Mouse (Mus musculus) stomach, embryonic 15.5 days (tissue): ENCODE measurements around the gene Ran. TPM values are rescaled to one million over a fixed set of nuclear protein-coding genes. Genes with fewer than 3 reads are reported as not detected.
A peak's percentile ranks its signal among the peaks of the same experiment; 100 is the strongest.

ENCODE experiments used
- ATAC-seq: fragments of 200-750 bp; cut with Nextera tagmentation; 2 replicates; pipeline ENCODE4 v1.8.0; 2017; ENCODE audit warnings: low read depth, moderate number of reproducible peaks, moderate TSS enrichment; ENCODE audit not compliant: insufficient read depth, low FRiP score
- H3K27ac ChIP-seq: fragments of 300-500 bp; sonication (generic); 2 replicates; pipeline ENCODE4 v1.5.1; 2015; ENCODE audit warnings: mild to moderate bottlenecking, inconsistent platforms
- H3K27me3 ChIP-seq: fragments of 300-500 bp; sonication (generic); replicated peaks from 2 replicates; pipeline ENCODE4 v1.6.1; 2015; ENCODE audit warnings: inconsistent platforms
- H3K36me3 ChIP-seq: fragments of 300-500 bp; sonication (generic); 2 replicates; pipeline ENCODE4 v1.6.1; 2015; ENCODE audit warnings: inconsistent platforms
- H3K4me1 ChIP-seq: fragments of 300-500 bp; sonication (generic); 2 replicates; pipeline ENCODE4 v1.6.1; 2015; ENCODE audit warnings: inconsistent platforms
- H3K4me2 ChIP-seq: fragments of 300-500 bp; sonication (generic); 2 replicates; pipeline ENCODE4 v1.6.1; 2015; ENCODE audit warnings: mild to moderate bottlenecking, inconsistent platforms
- H3K4me3 ChIP-seq: fragments of 300-500 bp; sonication (generic); replicated peaks from 2 replicates; pipeline ENCODE4 v1.5.1; 2015; ENCODE audit warnings: inconsistent platforms
- H3K9ac ChIP-seq: fragments of 300-500 bp; sonication (generic); 2 replicates; pipeline ENCODE4 v1.6.1; 2015; ENCODE audit warnings: inconsistent platforms
- H3K9me3 ChIP-seq: fragments of 300-500 bp; sonication (generic); 2 replicates; pipeline ENCODE4 v1.6.1; 2016; ENCODE audit warnings: inconsistent platforms
- WGBS: fragments of 180-500 bp; shearing (Covaris S2); methylation state at CpG from one replicate; pipeline ENCODE4 v1.1.7; 2015; 5-methylcytosine and 5-hydroxymethylcytosine counted together
- polyA plus RNA-seq: library from polyadenylated mRNA; unstranded; fragments of >200 nt; fragmentation: Nextera tagmentation; extraction: Ambion mirVana; gene quantifications from 2 replicates; pipeline ENCODE4 v1.2.1, GENCODE M21; 2015

The Ran gene
- polyA plus RNA-seq, 1 experiment from 2014 or later: 518 TPM

- H3K4me3 ChIP-seq: no peak overlapping the region
- H3K36me3 ChIP-seq: 0 out of 2 replicates have a peak, but pooled peaks cover 2% of the 10 kb centered on the region
- ATAC-seq: peak; percentile 64; the same call in 1 of the 2 replicates
- 45% methylated on average over 8 of the region's 8 CpGs for WGBS
- H3K4me2 ChIP-seq: no peak overlapping the region
- no peaks in the 10 kb centered on the region for H3K27me3 ChIP-seq
- no peaks in the 10 kb centered on the region for H3K9me3 ChIP-seq
- H3K9ac ChIP-seq: no peak overlapping the region
- H3K4me1 ChIP-seq: peaks cover 14% of the 10 kb centered on the region
- no peak overlapping the region for H3K27ac ChIP-seq
These were observed 19.0 kb upstream of the Ran start for GRCm38 (mm10) chr5:129000706-129001468.

DNA sequence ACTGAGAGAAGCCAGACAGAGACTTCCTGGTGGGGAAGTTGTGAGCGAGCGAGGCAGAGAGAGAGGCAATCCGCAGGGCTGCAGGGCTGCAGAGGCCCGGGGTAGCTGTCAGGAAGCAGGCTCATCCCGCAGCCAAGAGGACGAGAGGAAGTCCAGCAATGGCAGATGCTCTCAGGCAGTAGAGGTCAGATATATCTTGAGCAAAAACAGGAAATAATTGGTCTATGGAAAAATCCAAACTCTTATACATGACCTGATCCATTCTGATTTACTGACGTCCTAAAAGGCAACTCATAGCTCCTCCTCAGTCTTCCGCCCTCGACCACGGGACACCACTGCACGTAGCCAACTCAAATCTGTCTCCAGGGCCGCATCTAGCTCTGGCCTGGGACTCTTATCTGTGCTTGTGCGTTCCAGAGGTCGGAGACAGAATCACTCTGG, 17.3 kb upstream of the Ran start:
- 0 out of 2 replicates have a peak overlapping the region, but pooled peaks have one; percentile 19 for H3K4me2 ChIP-seq
- no peak overlapping the region for H3K4me3 ChIP-seq
- peak overlapping the region; percentile 58; the same call in 1 of the 2 replicates for H3K27ac ChIP-seq
- H3K27me3 ChIP-seq: no peaks in the 10 kb centered on the region
- H3K9ac ChIP-seq: no peak overlapping the region
- H3K36me3 ChIP-seq: 0 out of 2 replicates have a peak, but pooled peaks cover 2% of the 10 kb centered on the region
- no peaks in the 10 kb centered on the region for H3K9me3 ChIP-seq
- ATAC-seq: peak; percentile 21; the same call in 1 of the 2 replicates
- WGBS: 41% methylated on average over 14 of the region's 14 CpGs
- H3K4me1 ChIP-seq: peaks cover 22% of the 10 kb centered on the region

- H3K27me3 ChIP-seq: no peaks in the 10 kb centered on the region
- no peak overlapping the region for H3K4me2 ChIP-seq
- no peak overlapping the region for H3K27ac ChIP-seq
- no peaks in the 10 kb centered on the region for H3K36me3 ChIP-seq
- H3K9me3 ChIP-seq: no peaks in the 10 kb centered on the region
- H3K4me1 ChIP-seq: peaks cover 31% of the 10 kb centered on the region
- whole genome bisulfite sequencing: 75% methylated on average over 3 of the region's 3 CpGs
- H3K4me3 ChIP-seq: no peak overlapping the region
- H3K9ac ChIP-seq: no peak overlapping the region
- no peak for ATAC-seq
These were observed 14.5 kb upstream of the Ran start for GRCm38 (mm10) chr5:129005416-129005815.

GRCm38 (mm10) chr5:129006031-129006788, 13.7 kb upstream of the Ran start:
- Histone ChIP-seq H3K4me3 (peak overlapping the region; percentile 1; the same call in 1 of the 2 replicates), H3K9ac (no peak overlapping the region), H3K9me3 (no peaks in the 10 kb centered on the region), H3K4me1 (peaks cover 27% of the 10 kb centered on the region), H3K27me3 (no peaks in the 10 kb centered on the region), H3K36me3 (no peaks in the 10 kb centered on the region), H3K27ac (0 out of 2 replicates have a peak overlapping the region, but pooled peaks have one; percentile 21), H3K4me2 (peak overlapping the region; percentile 87; the same call in 1 of the 2 replicates)
- no peak for ATAC-seq
- 75% methylated on average over 18 of the region's 18 CpGs for WGBS

- 41% methylated on average over 14 of the region's 14 CpGs for WGBS
- no peak overlapping the region for H3K27ac ChIP-seq
- ATAC-seq: peak; percentile 37; the same call in 1 of the 2 replicates
- no peaks in the 10 kb centered on the region for H3K27me3 ChIP-seq
- peaks cover 21% of the 10 kb centered on the region for H3K4me1 ChIP-seq
- H3K9ac ChIP-seq: peak overlapping the region; percentile 67; the same call in 1 of the 2 replicates
- peak overlapping the region; percentile 87 for H3K4me2 ChIP-seq
- no peaks in the 10 kb centered on the region for H3K36me3 ChIP-seq
- H3K9me3 ChIP-seq: no peaks in the 10 kb centered on the region
- H3K4me3 ChIP-seq: peak overlapping the region; percentile 63
These were observed 12.5 kb upstream of the Ran start for GRCm38 (mm10) chr5:129007105-129007957.

DNA sequence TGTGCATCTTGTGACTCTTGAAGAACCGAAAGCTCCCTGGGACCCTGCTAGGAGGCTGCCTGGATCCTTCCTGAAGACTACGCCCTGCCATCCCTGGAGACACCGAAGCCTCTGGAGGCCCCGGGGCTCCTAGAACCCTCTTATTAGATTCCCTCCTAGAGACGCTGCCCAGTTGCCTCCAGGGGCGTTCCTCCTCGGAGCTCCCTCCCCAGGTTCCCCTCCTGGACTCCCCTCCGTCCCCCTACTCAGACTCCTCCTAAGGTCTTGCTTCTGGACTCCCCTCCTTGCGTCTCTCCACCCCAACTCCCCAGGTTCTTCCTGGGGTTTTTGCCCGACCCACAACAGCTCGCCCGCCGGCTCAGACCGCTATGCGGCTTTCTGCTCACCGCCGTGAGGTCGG, 11.9 kb upstream of the Ran start:
- no peak overlapping the region for H3K27ac ChIP-seq
- H3K4me2 ChIP-seq: peak overlapping the region; percentile 87
- no peaks in the 10 kb centered on the region for H3K36me3 ChIP-seq
- under 1% methylated on average over 18 of the region's 18 CpGs for WGBS
- no peaks in the 10 kb centered on the region for H3K27me3 ChIP-seq
- peak overlapping the region; percentile 63 for H3K4me3 ChIP-seq
- no peaks in the 10 kb centered on the region for H3K9me3 ChIP-seq
- H3K4me1 ChIP-seq: peaks cover 21% of the 10 kb centered on the region
- peak; percentile 56 for ATAC-seq
- peak overlapping the region; percentile 67 for H3K9ac ChIP-seq

DNA sequence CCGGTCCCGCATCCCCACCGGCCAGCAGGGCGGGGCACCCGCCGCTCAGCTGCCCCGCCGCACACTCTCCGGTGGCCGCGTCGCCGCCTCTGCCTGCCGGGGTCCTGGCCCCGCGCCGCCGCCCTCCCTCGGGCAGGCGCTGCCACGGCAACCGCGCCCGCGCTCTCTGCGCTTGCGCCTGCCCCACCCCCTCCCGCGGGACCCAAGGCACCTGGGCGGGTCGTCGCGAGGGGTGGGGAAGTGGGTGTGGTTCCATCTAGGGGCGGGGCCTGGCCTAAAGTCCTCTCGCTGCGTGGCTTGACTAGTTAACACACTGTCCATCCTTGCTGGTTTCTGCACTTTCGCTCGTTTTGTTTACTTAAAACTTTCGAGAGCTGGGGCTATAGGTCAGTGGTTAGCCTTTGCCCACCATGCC, 11.4 kb upstream of the Ran start, which contains the start of gene Stx2:
Gene Stx2 (minus strand): TSS at position 163 of the 415 bp plus-strand sequence.
- Histone ChIP-seq H3K9ac (peak within 1 kb of the TSS; percentile 67), H3K9me3 (no peaks in the 10 kb centered on the region), H3K4me1 (peaks cover 21% of the 10 kb centered on the region), H3K4me2 (peak within 1 kb of the TSS; percentile 87), H3K4me3 (peak within 1 kb of the TSS; percentile 63), H3K36me3 (no peaks in the 10 kb centered on the region), H3K27me3 (no peaks in the 10 kb centered on the region), H3K27ac (no peak within 1 kb of the TSS)
- peak; percentile 92 for ATAC-seq
- WGBS: under 1% methylated on average over 37 of the region's 39 CpGs

DNA sequence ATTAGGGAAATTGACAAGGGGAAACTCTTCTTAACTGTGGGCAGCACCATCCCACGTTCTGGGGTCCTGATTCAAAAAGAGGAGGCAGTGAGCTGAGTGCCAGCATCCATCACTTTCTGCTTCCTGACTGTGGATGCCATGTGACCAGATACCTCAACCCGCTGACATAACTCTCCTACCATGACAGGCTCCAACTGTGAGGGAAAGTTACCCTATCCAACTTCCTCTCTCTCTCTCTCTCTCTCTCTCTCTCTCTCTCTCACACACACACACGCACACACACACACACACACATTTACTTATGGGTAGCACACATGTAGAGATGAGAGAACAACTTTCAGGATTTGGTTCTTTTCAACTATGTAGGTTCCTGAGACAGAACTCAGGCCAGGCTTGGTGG, 10.3 kb upstream of the Ran start:
- Histone ChIP-seq H3K9ac (no peak overlapping the region), H3K36me3 (no peaks in the 10 kb centered on the region), H3K4me1 (peaks cover 21% of the 10 kb centered on the region), H3K9me3 (no peaks in the 10 kb centered on the region), H3K27ac (no peak overlapping the region), H3K27me3 (no peaks in the 10 kb centered on the region), H3K4me3 (no peak overlapping the region), H3K4me2 (no peak overlapping the region)
- 71% methylated on average over 3 of the region's 3 CpGs for WGBS
- no peak for ATAC-seq

DNA sequence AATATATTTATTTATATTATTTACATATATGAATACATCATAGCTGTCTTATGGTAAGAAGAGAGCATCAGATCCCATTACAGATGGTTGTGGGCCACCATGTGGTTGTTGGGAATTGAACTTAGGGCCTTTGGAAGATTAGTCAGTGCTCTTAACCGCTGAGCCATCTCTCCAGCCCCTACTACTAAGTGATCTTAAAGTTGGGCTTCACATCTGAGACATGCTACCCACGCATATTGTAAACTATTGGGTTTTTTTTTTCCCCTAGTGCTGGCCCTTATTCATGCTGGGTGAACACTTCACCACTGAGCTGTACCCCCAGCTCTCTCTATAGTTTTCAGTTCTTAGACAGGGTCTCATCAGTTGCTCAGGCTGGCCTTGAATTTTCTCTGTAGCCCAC, 8.9 kb upstream of the Ran start:
- Histone ChIP-seq H3K4me1 (peaks cover 17% of the 10 kb centered on the region), H3K9ac (no peak overlapping the region), H3K27me3 (no peaks in the 10 kb centered on the region), H3K27ac (no peak overlapping the region), H3K4me3 (no peak overlapping the region), H3K4me2 (no peak overlapping the region), H3K9me3 (no peaks in the 10 kb centered on the region), H3K36me3 (no peaks in the 10 kb centered on the region)
- no peak for ATAC-seq
- WGBS: 70% methylated on average over 2 of the region's 2 CpGs

DNA sequence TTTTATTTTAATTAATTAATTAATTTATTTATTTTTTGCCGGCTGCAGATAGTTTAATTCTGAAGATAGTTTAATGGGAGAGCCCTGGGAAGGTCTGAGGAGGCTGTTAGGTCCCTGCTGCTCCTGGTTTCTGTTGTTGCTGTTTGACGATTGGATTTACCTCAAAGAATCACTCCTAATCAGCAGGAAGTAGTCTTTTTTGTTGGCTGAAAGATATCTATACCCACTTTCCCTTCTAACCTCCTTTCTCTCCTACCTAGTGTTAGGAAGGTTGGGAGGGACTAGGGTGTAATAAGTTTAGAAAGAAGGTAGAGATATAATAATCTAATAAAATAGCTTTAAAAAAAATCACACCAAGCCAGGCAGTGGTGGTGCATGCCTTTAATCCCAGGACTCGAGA, 4.8 kb upstream of the Ran start:
- 62% methylated on average over 3 of the region's 3 CpGs for WGBS
- ATAC-seq: no peak
- no peaks in the 10 kb centered on the region for H3K36me3 ChIP-seq
- no peaks in the 10 kb centered on the region for H3K9me3 ChIP-seq
- H3K4me2 ChIP-seq: no peak overlapping the region
- no peak overlapping the region for H3K4me3 ChIP-seq
- no peaks in the 10 kb centered on the region for H3K27me3 ChIP-seq
- H3K27ac ChIP-seq: no peak overlapping the region
- H3K9ac ChIP-seq: no peak overlapping the region
- H3K4me1 ChIP-seq: no peaks in the 10 kb centered on the region

DNA sequence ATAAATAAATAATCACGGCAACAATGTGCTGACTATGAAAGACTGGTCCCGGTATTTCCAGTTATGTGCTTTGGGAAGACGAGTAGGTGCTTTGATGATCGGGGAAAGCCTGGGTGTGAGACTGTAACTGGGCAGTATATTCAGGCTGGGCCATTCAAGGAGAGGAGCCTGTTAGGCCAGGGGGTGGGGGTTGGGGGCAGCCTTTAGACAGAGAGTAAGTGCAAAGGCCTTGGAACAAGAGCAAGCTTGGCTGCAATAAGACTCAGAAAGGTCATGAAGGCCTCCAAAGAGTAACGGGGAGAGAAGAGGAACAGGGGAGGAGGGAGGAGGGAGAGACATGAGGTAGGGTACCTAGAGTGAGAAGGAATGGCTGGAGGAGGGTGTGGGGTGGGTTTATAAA, 4.3 kb upstream of the Ran start:
- Histone ChIP-seq H3K9me3 (no peaks in the 10 kb centered on the region), H3K4me3 (no peak overlapping the region), H3K27me3 (no peaks in the 10 kb centered on the region), H3K4me2 (no peak overlapping the region), H3K27ac (no peak overlapping the region), H3K4me1 (no peaks in the 10 kb centered on the region), H3K9ac (no peak overlapping the region), H3K36me3 (no peaks in the 10 kb centered on the region)
- ATAC-seq: no peak
- 77% methylated on average over 5 of the region's 5 CpGs for WGBS
